Mouse (Mus musculus) cerebellum, adult 18-20 months (tissue): ENCODE measurements at regions not wholly inside any gene's neighbourhood (a gene's known extent, or its start where the extent isn't known, plus 50 kb on each side); places are given as distances from the start of the nearest gene placed in this dataset.

Source experiments
- DNase-seq, 2 experiments: peaks; one replicate each; pipeline ENCODE4 v3.0.0; 2021

GRCm38 (mm10) chr19:49563612-49564256 is 1114.7 kb downstream of the Sorcs1 start:
- no peak for DNase-seq

- DNase-seq: peak; percentile 4 to 9
Measured at GRCm38 (mm10) chr19:49539445-49540407, 1138.7 kb downstream of the Sorcs1 start.
